Mouse (Mus musculus) forebrain, postnatal 0 days (tissue): Measurements from ENCODE around the gene Arsa. TPM values are rescaled to one million over a fixed set of nuclear protein-coding genes. Genes with fewer than 3 reads are reported as not detected.

ENCODE experiments used
- ATAC-seq: fragments of 200-750 bp; cut with Nextera tagmentation; 2 replicates; pipeline ENCODE4 v1.8.0; 2017; ENCODE audit warnings: mild to moderate bottlenecking, moderate library complexity
- DNase-seq: peaks from one replicate; pipeline ENCODE4 v3.0.0-alpha.2; 2015
- H3K27ac ChIP-seq: fragments of 300-500 bp; sonication (generic); 2 replicates; pipeline ENCODE4 v1.5.1; 2014; ENCODE audit warnings: low read depth, mild to moderate bottlenecking, antibody characterized with exemption, low read length, moderate library complexity, mixed read lengths
- H3K27me3 ChIP-seq: fragments of 300-500 bp; sonication (generic); 2 replicates; pipeline ENCODE4 v1.6.1; 2014; ENCODE audit warnings: mild to moderate bottlenecking, low read length, mixed read lengths; ENCODE audit not compliant: insufficient read depth
- H3K36me3 ChIP-seq: fragments of 300-500 bp; sonication (generic); 2 replicates; pipeline ENCODE4 v1.6.1; 2014; ENCODE audit warnings: mild to moderate bottlenecking, moderate library complexity; ENCODE audit not compliant: insufficient read depth
- H3K4me1 ChIP-seq: fragments of 300-500 bp; sonication (generic); 2 replicates; pipeline ENCODE4 v1.6.1; 2014; ENCODE audit warnings: antibody characterized with exemption; ENCODE audit not compliant: insufficient read depth
- H3K4me2 ChIP-seq: fragments of 300-500 bp; sonication (generic); 2 replicates; pipeline ENCODE4 v1.6.1; 2014; ENCODE audit warnings: low read depth, mild to moderate bottlenecking, moderate library complexity
- H3K4me3 ChIP-seq: fragments of 300-500 bp; sonication (generic); 2 replicates; pipeline ENCODE4 v1.5.1; 2014; ENCODE audit warnings: low read depth, low read length, mixed read lengths
- H3K9ac ChIP-seq: fragments of 300-500 bp; sonication (generic); 2 replicates; pipeline ENCODE4 v1.6.1; 2014; ENCODE audit warnings: mild to moderate bottlenecking
- H3K9me3 ChIP-seq: fragments of 300-500 bp; sonication (generic); 2 replicates; pipeline ENCODE4 v1.6.1; 2016; ENCODE audit warnings: low read length
- CTCF ChIP-seq: sonication (generic); IDR thresholded peaks from 2 replicates; pipeline ENCODE4 v1.5.1; 2016; ENCODE audit warnings: antibody characterized with exemption, control low read depth, low read depth
- WGBS: fragments of 180-500 bp; shearing (Covaris S2); extraction: QIAGEN DNeasy Blood & Tissue Kit; methylation state at CpG from one replicate; pipeline ENCODE4 v1.1.7; 2014; 5-methylcytosine and 5-hydroxymethylcytosine counted together
- polyA plus RNA-seq: library from polyadenylated mRNA; unstranded; fragments of >200 nt; fragmentation: Nextera tagmentation; extraction: Ambion mirVana; gene quantifications from 2 replicates; pipeline ENCODE4 v1.2.1, GENCODE M21; 2015
- total RNA-seq: library from RNA; depleted of rRNA; stranded (reverse); fragments of >200 nt; gene quantifications from 2 replicates; pipeline ENCODE4 v1.2.3, GENCODE M21; 2014; rRNA removed

Gene Arsa
- total and polyA plus RNA-seq, 2 experiments from 2014 or later = 29.0 to 32.4 TPM

GRCm38 (mm10) chr15:89424621-89425020, 52.6 kb downstream of the Arsa start:
- H3K36me3 ChIP-seq = peaks cover 31% of the 10 kb centered on the region
- ATAC-seq = no peak
- WGBS = 81% methylated on average over 8 of the region's 8 CpGs
- no peaks in the 10 kb centered on the region for H3K27me3 ChIP-seq
- no peak overlapping the region for H3K27ac ChIP-seq
- peaks cover 7% of the 10 kb centered on the region; the same call in 1 of the 2 replicates for H3K4me1 ChIP-seq
- no peak overlapping the region for H3K4me3 ChIP-seq
- no peak overlapping the region for H3K4me2 ChIP-seq
- no peak for TF ChIP-seq CTCF
- H3K9me3 ChIP-seq = no peaks in the 10 kb centered on the region
- no peak overlapping the region for H3K9ac ChIP-seq
- DNase-seq = no peak

Other genes starting within 250 kb of the Arsa start
- gene Sbf1, start 162.1 kb downstream of the Arsa start, total RNA-seq = 164 and 165 TPM in 2 replicates
- 46.2 and 60.7 TPM in 2 replicates for gene Sbf1, start 162.1 kb downstream of the Arsa start, polyA plus RNA-seq
- not detected in 2 replicates for gene Adm2, start 154.7 kb downstream of the Arsa start, total RNA-seq
- gene Adm2, start 154.7 kb downstream of the Arsa start, polyA plus RNA-seq = not detected in 2 replicates
- not detected in 2 replicates for gene Miox, start 143.0 kb downstream of the Arsa start, total RNA-seq
- gene Miox, start 143.0 kb downstream of the Arsa start, polyA plus RNA-seq = not detected in 2 replicates
- 12.5 and 17.0 TPM in 2 replicates for gene Lmf2, start 121.8 kb downstream of the Arsa start, total RNA-seq
- 24.7 and 25.4 TPM in 2 replicates for gene Lmf2, start 121.8 kb downstream of the Arsa start, polyA plus RNA-seq
- gene Ncaph2, start 121.7 kb downstream of the Arsa start, total RNA-seq = 88.4 and 93.8 TPM in 2 replicates
- 94.9 and 95.1 TPM in 2 replicates for gene Ncaph2, start 121.7 kb downstream of the Arsa start, polyA plus RNA-seq
- 34.6 and 37.6 TPM in 2 replicates for gene Sco2, start 103.6 kb downstream of the Arsa start, total RNA-seq
- 24.0 and 24.2 TPM in 2 replicates for gene Sco2, start 103.6 kb downstream of the Arsa start, polyA plus RNA-seq
- 3.7 and 5.2 TPM in 2 replicates for gene Tymp, start 100.4 kb downstream of the Arsa start, total RNA-seq
- 3.5 and 4.1 TPM in 2 replicates for gene Tymp, start 100.4 kb downstream of the Arsa start, polyA plus RNA-seq
- 3.5 and 5.0 TPM in 2 replicates for gene Odf3b, start 98.1 kb downstream of the Arsa start, total RNA-seq
- gene Odf3b, start 98.1 kb downstream of the Arsa start, polyA plus RNA-seq = 6.9 and 9.9 TPM in 2 replicates
- gene Klhdc7b, start 92.5 kb downstream of the Arsa start, total RNA-seq = 0.10 and 0.23 TPM in 2 replicates
- gene Klhdc7b, start 92.5 kb downstream of the Arsa start, polyA plus RNA-seq = 0.11 TPM in 1 of 2 replicates, not detected in the other
- gene Syce3, start 66.9 kb downstream of the Arsa start, total RNA-seq = not detected in 2 replicates
- gene Syce3, start 66.9 kb downstream of the Arsa start, polyA plus RNA-seq = 0.49 TPM in 1 of 2 replicates, not detected in the other
- gene Cpt1b, start 51.6 kb downstream of the Arsa start, total RNA-seq = 5.0 TPM in 2 replicates
- gene Cpt1b, start 51.6 kb downstream of the Arsa start, polyA plus RNA-seq = 1.1 and 1.3 TPM in 2 replicates
- 0.90 and 1.3 TPM in 2 replicates for gene C730034F03Rik, start 47.8 kb downstream of the Arsa start, total RNA-seq
- gene C730034F03Rik, start 47.8 kb downstream of the Arsa start, polyA plus RNA-seq = 1.3 and 2.3 TPM in 2 replicates
- 1.7 and 1.8 TPM in 2 replicates for gene Gm44502, start 47.7 kb downstream of the Arsa start, total RNA-seq
- not detected in 2 replicates for gene Gm44502, start 47.7 kb downstream of the Arsa start, polyA plus RNA-seq
- 56.9 and 59.9 TPM in 2 replicates for gene Chkb, start 47.5 kb downstream of the Arsa start, total RNA-seq
- gene Chkb, start 47.5 kb downstream of the Arsa start, polyA plus RNA-seq = 78.2 and 92.4 TPM in 2 replicates
- 95.3 and 95.8 TPM in 2 replicates for gene Mapk8ip2, start 23.5 kb downstream of the Arsa start, total RNA-seq
- 57.8 and 70.9 TPM in 2 replicates for gene Mapk8ip2, start 23.5 kb downstream of the Arsa start, polyA plus RNA-seq
- 38.9 and 42.4 TPM in 2 replicates for gene Shank3, start 22.2 kb upstream of the Arsa start, total RNA-seq
- 5.9 and 10.6 TPM in 2 replicates for gene Shank3, start 22.2 kb upstream of the Arsa start, polyA plus RNA-seq
- 2.0 and 3.6 TPM in 2 replicates for gene Acr, start 90.9 kb upstream of the Arsa start, total RNA-seq
- 1.3 and 2.0 TPM in 2 replicates for gene Acr, start 90.9 kb upstream of the Arsa start, polyA plus RNA-seq
- gene Rabl2, start 114.5 kb upstream of the Arsa start, total RNA-seq = 38.6 and 51.3 TPM in 2 replicates
- gene Rabl2, start 114.5 kb upstream of the Arsa start, polyA plus RNA-seq = 62.4 and 62.6 TPM in 2 replicates